Comparison of ENCODE assay signal across 8 mouse cellular contexts in the genomic region with DNA sequence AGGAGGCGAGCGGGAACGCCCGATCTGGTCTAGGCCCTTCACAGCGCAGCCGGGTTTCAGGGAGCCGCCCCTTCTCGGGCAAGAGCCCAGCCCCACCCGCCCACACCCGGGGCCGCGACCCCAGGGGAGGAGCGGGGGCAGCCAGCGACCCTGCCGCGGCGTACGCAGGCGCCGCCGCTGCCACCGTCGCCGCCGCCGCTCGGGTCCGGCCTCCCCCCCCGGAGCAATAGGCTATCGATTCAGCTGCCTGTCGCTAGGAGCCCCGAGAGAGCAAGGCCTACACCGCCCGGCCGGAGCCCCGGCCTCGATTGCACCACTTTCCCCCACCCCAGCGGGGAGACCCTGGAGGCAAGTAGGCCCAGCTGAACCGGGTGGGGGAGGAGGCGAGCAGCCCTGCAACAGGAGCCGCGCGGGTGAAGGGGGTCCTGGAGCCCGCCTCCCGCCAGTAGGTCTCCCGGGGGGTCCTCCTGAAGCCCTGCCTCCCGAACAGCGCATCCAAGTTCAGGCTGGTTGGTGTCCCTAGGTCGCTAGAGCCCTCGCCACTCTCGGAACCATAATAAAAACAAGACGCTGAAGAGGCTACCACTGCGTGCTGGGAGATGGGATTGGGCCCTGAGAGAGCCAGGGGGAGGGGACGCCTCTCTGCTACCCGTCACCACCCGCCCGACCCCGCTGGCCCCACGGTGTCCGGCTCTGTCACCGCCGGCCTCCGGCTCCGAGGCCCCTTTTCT. TPM values are rescaled to one million over a fixed set of nuclear protein-coding genes. Genes with fewer than 3 reads are reported as not detected.
DNase-seq lines count a peak whose midpoint lies in the region; ATAC-seq and TF ChIP-seq lines count a peak whose summit lies in the region.

No protein-coding gene starts in this region.

- no peak for TF ChIP-seq EP300 in lung, postnatal 0 days (IDR thresholded peaks at IDR 0.05)

- WGBS in hindbrain, embryonic 12.5 days, result under 1% methylated on average over 56 of the region's 64 CpGs
- WGBS in lung, postnatal 0 days, result 1% methylated on average over 26 of the region's 64 CpGs

- peak overlapping the region; percentile 99 for H3K27ac ChIP-seq in hindbrain, embryonic 12.5 days
- H3K27ac ChIP-seq in lung, postnatal 0 days (ENCODE audit: low read length), result peak overlapping the region; percentile 97

- no peaks in the 10 kb centered on the region for H3K36me3 ChIP-seq in hindbrain, embryonic 12.5 days
- no peaks in the 10 kb centered on the region for H3K36me3 ChIP-seq in lung, postnatal 0 days (ENCODE audit: insufficient read depth, low read length)

- TF ChIP-seq CTCF in lung, postnatal 0 days (IDR thresholded peaks at IDR 0.05), result peak; percentile 44

- H3K4me1 ChIP-seq in hindbrain, embryonic 12.5 days, result peaks cover 18% of the 10 kb centered on the region
- H3K4me1 ChIP-seq in lung, postnatal 0 days (ENCODE audit: insufficient read depth, low read depth, low read length), result peaks cover 5% of the 10 kb centered on the region; the same call in 1 of the 2 replicates

- peak; percentile 78 for DNase-seq in NIH3T3 (ENCODE audit: low read depth)
- DNase-seq in cerebellum, postnatal 10 days, result peak; percentile 84 to 85
- DNase-seq in frontal cortex, postnatal 14 days (ENCODE audit: low spot score in 2 of 2), result peak; percentile 61 to 64
- DNase-seq in layer of hippocampus, postnatal 10 days (ENCODE audit: low spot score in 2 of 2), result peak; percentile 78 to 82
- peak; percentile 82 for DNase-seq in lung, postnatal 0 days (ENCODE audit: low spot score)
- peak; percentile 71 for DNase-seq in ovary, postnatal 10 days (ENCODE audit: low spot score)
- peak; percentile 72 for DNase-seq in thymus, postnatal 0 days (ENCODE audit: low spot score)

- H3K9ac ChIP-seq in hindbrain, embryonic 12.5 days, result peak overlapping the region; percentile 78
- H3K9ac ChIP-seq in lung, postnatal 0 days (replicated peaks; ENCODE audit: low read depth), result peak overlapping the region; percentile 88

- H3K4me3 ChIP-seq in hindbrain, embryonic 12.5 days, result peak overlapping the region; percentile 90
- peak overlapping the region; percentile 91 for H3K4me3 ChIP-seq in lung, postnatal 0 days (ENCODE audit: low read depth, low read length)

- no peaks in the 10 kb centered on the region for H3K9me3 ChIP-seq in hindbrain, embryonic 12.5 days (replicated peaks)
- no peaks in the 10 kb centered on the region for H3K9me3 ChIP-seq in lung, postnatal 0 days (ENCODE audit: low read length)

- no peaks in the 10 kb centered on the region for H3K27me3 ChIP-seq in hindbrain, embryonic 12.5 days
- no peaks in the 10 kb centered on the region for H3K27me3 ChIP-seq in lung, postnatal 0 days (replicated peaks; ENCODE audit: insufficient read depth, low read length)

- ATAC-seq in hindbrain, embryonic 12.5 days (ENCODE audit: low FRiP score), result peak; percentile 74
- ATAC-seq in lung, postnatal 0 days, result peak; percentile 75

- H3K4me2 ChIP-seq in hindbrain, embryonic 12.5 days (replicated peaks), result peak overlapping the region; percentile 68
- peak overlapping the region; percentile 83 for H3K4me2 ChIP-seq in lung, postnatal 0 days (replicated peaks; ENCODE audit: low read depth, low read length)

RNA-seq across cellular contexts. Expression of a gene that starts 1.3 kb away (rescaled TPM):
- 28.1 and 30.5 TPM in 2 replicates for polyA plus RNA-seq in hindbrain, embryonic 12.5 days (2016; fragmentation: Nextera tagmentation; extraction: Ambion mirVana)
- 10 to 100 TPM; 64.6 to 67.3 TPM for total RNA-seq in layer of hippocampus, postnatal 10 days (2021)
- 7.7 and 8.3 TPM in 2 replicates for polyA plus RNA-seq in lung, postnatal 0 days (2015; fragmentation: Nextera tagmentation; extraction: Ambion mirVana)
- polyA plus RNA-seq in thymus, postnatal 0 days (2015; fragmentation: Nextera tagmentation; extraction: Ambion mirVana), result 8.9 TPM in 2 replicates

RNA-seq across cellular contexts. Expression of a gene that starts 27.8 kb away (rescaled TPM):
- polyA plus RNA-seq in hindbrain, embryonic 12.5 days (2016; fragmentation: Nextera tagmentation; extraction: Ambion mirVana), result 51.0 and 52.4 TPM in 2 replicates
- total RNA-seq in layer of hippocampus, postnatal 10 days (2021), result 10 to 100 TPM; 61.7 to 64.9 TPM
- polyA plus RNA-seq in lung, postnatal 0 days (2015; fragmentation: Nextera tagmentation; extraction: Ambion mirVana), result 10.6 and 14.1 TPM in 2 replicates
- 18.3 and 19.1 TPM in 2 replicates for polyA plus RNA-seq in thymus, postnatal 0 days (2015; fragmentation: Nextera tagmentation; extraction: Ambion mirVana)

Comparison
In these comparisons a context has a peak if more than half of its experiments do, and no peak if none do; other contexts are left out.
1. Peak in every context shown above with its lines: DNase-seq, ATAC-seq, H3K4me3 ChIP-seq and H3K27ac ChIP-seq.